Mouse (Mus musculus): Measurements from ENCODE around the gene Gm4187. TPM values are rescaled to one million over a fixed set of nuclear protein-coding genes. Genes with fewer than 3 reads are reported as not detected.
"Not testable (repeated sequence)": the region's sequence is repeated elsewhere in the genome, so short reads cannot be mapped to it uniquely, and the experiment has no call there.

Gm4187 gene
- polyA plus RNA-seq (2015; fragmentation: Nextera tagmentation; extraction: Ambion mirVana) = not detected in 2 replicates

GRCm38 (mm10) chr7:22329617-22330016 is at the start of gene Gm4187:
Gene Gm4187 (minus strand): TSS chr7:22329717.
- not testable (repeated sequence) for H3K4me1 ChIP-seq; H3K9me3 ChIP-seq (replicated peaks); H3K4me2 ChIP-seq; H3K36me3 ChIP-seq (ENCODE audit: poor library complexity, severe bottlenecking); ATAC-seq; H3K27ac ChIP-seq; H3K27me3 ChIP-seq; H3K4me3 ChIP-seq; H3K9ac ChIP-seq
- no CpG with 5 or more reads among the region's 2 CpGs for WGBS

GRCm38 (mm10) chr7:22370939-22371338 is 41.4 kb upstream of the Gm4187 start, which contains the start of gene Gm8660:
Gene Gm8660 (minus strand): TSS chr7:22371039.
- H3K9ac ChIP-seq; H3K9me3 ChIP-seq (replicated peaks); H3K4me2 ChIP-seq; H3K27me3 ChIP-seq; ATAC-seq; H3K36me3 ChIP-seq (ENCODE audit: poor library complexity, severe bottlenecking); H3K27ac ChIP-seq; H3K4me1 ChIP-seq; H3K4me3 ChIP-seq: not testable (repeated sequence)
- WGBS = no CpG with 5 or more reads among the region's 1 CpGs

Other genes starting within 250 kb of the Gm4187 start
- gene Gm16451, start 211.5 kb downstream of the Gm4187 start, polyA plus RNA-seq (2015; fragmentation: Nextera tagmentation; extraction: Ambion mirVana) = not detected in 2 replicates
- gene Gm10666, start 195.0 kb downstream of the Gm4187 start, polyA plus RNA-seq (2015; fragmentation: Nextera tagmentation; extraction: Ambion mirVana) = not detected in 2 replicates
- not detected in 2 replicates for gene Vmn1r142, start 165.7 kb downstream of the Gm4187 start, polyA plus RNA-seq (2015; fragmentation: Nextera tagmentation; extraction: Ambion mirVana)
- gene Vmn1r143, start 140.3 kb downstream of the Gm4187 start, polyA plus RNA-seq (2015; fragmentation: Nextera tagmentation; extraction: Ambion mirVana) = not detected in 2 replicates
- not detected in 2 replicates for gene Gm8653, start 128.5 kb downstream of the Gm4187 start, polyA plus RNA-seq (2015; fragmentation: Nextera tagmentation; extraction: Ambion mirVana)
- gene Gm8453, start 100.2 kb downstream of the Gm4187 start, polyA plus RNA-seq (2015; fragmentation: Nextera tagmentation; extraction: Ambion mirVana) = not detected in 2 replicates
- gene Gm8660, start 41.3 kb upstream of the Gm4187 start, polyA plus RNA-seq (2015; fragmentation: Nextera tagmentation; extraction: Ambion mirVana) = not detected in 2 replicates
- gene Vmn1r148, start 83.9 kb upstream of the Gm4187 start, polyA plus RNA-seq (2015; fragmentation: Nextera tagmentation; extraction: Ambion mirVana) = not detected in 2 replicates
- gene Vmn1r149, start 108.5 kb upstream of the Gm4187 start, polyA plus RNA-seq (2015; fragmentation: Nextera tagmentation; extraction: Ambion mirVana) = not detected in 2 replicates
- gene Gm10665, start 134.4 kb upstream of the Gm4187 start, polyA plus RNA-seq (2015; fragmentation: Nextera tagmentation; extraction: Ambion mirVana) = not detected in 2 replicates
- gene Vmn1r151, start 170.0 kb upstream of the Gm4187 start, polyA plus RNA-seq (2015; fragmentation: Nextera tagmentation; extraction: Ambion mirVana) = not detected in 2 replicates
- gene Vmn1r152, start 193.2 kb upstream of the Gm4187 start, polyA plus RNA-seq (2015; fragmentation: Nextera tagmentation; extraction: Ambion mirVana) = not detected in 2 replicates
- not detected in 2 replicates for gene Gm8677, start 205.2 kb upstream of the Gm4187 start, polyA plus RNA-seq (2015; fragmentation: Nextera tagmentation; extraction: Ambion mirVana)
- not detected in 2 replicates for gene Gm4201, start 235.6 kb upstream of the Gm4187 start, polyA plus RNA-seq (2015; fragmentation: Nextera tagmentation; extraction: Ambion mirVana)

Measured in forebrain, embryonic 13.5 days (tissue).